Mouse (Mus musculus) right cerebral cortex, postnatal 4 days (tissue): ENCODE measurements around the gene Gzmg.
"Not testable (repeated sequence)": the region's sequence is repeated elsewhere in the genome, so short reads cannot be mapped to it uniquely, and the experiment has no call there.

Source experiments
- DNase-seq: peaks from one replicate; pipeline ENCODE4 v3.0.0-alpha.2; 2022

Gzmg gene

DNA sequence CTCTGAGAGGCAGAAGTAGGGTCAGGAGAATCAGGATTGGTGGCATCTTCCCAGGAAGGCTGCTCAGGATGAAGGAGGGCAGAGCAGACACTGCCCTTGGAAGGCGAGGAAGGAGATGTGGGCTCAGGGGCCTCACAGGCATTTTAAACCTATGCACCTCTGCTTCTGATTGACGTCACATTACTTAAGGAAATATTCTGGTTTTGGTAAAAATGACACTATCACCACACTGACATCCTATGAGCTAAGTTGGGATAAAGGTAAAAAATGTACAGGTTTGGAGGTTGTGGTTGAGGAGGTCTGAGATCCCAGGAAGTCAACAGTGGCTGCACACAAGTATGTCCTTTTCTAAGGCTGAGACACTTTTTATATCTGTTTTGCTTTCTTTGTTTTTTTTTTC is at the start of gene Gzmg:
Gzmg (minus strand) TSS at position 101 of the 400 bp plus-strand sequence.
- not testable (repeated sequence) for DNase-seq

DNA sequence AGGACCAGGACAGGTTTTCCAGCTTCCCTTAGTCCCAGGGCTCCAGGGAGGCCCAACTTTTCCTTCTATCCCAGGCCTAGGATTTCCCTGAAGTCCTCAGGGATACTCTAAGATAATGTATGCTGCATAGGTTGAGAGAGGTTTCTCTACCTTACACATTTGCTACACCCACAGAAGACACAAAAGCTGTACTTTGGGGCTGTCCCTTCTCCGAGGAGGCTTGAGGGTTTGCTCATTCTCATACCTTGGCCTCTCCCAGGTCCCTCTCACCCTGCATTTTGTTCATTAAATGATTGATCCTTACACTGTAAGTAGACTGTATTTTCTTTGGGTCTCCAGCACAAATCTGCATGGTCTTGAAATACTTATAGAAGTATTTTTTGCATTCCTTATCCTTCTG is 46.2 kb upstream of the Gzmg start:
- no peak for DNase-seq

DNA sequence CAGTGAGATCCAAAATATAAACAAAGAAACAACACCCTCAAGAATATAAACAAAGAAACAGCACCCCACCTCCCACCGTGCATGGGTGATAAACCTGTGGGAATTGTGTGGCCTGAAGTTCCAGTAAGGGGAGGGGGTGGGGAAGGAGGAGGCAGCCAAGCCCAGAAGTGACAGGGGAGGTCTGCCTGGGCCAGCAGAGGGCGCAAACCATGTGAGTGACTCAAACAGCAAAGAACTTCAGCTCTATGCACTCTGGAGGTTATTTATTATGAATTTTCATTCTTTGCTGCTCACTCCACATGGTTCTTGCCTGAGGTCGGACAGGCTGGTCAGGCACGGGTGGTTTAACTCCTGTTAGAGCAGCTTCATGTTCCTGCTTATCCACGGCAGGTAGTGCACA is 45.6 kb upstream of the Gzmg start:
- peak; percentile 30 for DNase-seq

DNA sequence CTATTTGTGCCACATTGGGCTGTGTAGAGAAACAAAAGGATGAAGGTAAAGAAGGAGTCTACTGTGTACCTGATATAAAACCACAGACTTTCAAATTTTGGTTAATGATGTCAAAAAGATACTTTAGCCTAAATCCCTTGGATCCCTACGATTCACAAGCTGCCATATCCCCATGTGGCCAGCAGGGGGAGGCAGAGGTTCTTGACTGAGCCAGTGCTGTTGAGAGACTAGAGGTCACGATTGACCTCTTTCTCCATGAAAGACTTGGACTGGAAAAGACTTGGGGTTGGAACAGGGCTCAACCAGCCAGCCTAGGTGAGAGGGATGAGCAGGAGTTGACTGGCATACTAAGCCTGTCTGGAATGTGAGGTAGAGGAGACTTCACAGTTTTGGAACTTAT is 44.6 kb upstream of the Gzmg start:
- DNase-seq, result peak; percentile 61

DNA sequence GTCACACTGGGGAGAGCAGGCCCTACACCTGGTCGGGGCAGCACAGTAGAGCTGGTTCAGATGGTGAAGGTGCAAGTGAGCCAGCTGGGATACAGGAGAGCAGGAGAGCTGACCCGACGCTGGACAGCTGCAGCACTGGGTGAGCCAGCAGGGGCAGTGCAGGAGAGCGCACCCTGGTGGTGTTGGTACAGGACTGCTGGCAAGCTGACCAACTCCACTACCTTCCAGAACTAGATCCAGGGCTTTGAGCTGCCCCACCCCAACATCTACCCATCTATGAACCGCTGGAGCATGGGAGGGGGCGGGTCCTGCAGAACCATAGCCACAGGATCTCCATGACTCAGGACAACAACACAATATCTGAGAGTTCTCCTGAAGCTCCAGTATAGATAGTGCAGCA is 27.6 kb upstream of the Gzmg start:
- no peak for DNase-seq

DNA sequence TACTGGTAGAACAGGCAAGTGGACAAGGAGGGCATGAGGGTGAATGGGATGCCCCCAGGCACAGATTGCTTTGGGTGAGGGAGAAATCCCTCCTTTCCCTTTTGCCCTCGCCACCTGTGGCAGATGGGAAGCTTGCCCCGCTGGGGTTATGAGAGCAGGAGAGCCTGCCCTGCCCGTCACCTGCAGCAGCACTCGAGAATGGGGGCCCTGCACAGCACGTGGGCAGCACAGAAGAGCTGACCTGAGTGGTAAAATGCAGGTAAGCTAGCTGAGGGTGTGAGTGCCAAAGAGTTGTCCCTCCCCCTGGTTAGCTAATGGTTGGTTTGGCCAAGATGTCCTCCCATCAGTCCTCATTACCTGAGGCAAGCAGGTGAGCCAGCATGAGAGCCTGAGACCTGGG is 27.1 kb upstream of the Gzmg start:
- no peak for DNase-seq

DNA sequence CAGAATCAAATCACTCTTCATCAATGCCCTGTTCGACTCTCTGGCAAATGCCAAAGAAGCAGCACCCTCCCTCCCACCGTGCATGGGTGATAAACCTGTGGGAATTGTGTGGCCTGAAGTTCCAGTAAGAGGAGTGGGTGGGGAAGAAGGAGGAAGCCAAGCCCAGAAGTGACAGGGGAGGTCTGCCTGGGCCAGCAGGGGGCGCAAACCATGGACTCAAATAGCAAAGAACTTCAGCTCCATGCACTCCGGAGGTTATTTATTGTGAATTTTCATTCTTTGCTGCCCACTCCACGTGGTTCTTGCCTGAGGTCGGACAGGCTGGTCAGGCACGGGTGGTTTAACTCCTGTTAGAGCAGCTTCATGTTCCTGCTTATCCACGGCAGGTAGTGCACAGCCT is 18.3 kb upstream of the Gzmg start:
- DNase-seq, result peak; percentile 54

DNA sequence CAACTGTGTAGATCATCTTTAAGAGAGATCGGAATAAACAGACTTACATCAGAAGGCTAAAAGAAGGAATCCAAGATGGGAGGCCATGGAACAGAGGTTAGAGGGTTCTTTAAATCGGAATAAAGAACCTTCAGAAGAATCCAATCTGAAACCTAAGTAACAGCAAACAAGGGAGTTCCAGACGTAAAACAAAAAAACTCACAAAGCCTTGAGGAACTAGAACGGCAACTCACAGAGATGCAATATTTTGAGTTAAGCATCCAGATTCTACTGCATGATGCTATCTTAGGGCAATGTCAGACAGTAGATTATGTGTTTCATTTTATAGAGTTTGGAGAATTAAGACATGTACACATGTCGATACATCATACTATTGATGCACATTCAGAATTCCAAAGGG is 15.1 kb upstream of the Gzmg start, which contains the start of gene Gzmn:
Gzmn (minus strand) TSS at position 101 of the 400 bp plus-strand sequence.
- DNase-seq, result no peak

DNA sequence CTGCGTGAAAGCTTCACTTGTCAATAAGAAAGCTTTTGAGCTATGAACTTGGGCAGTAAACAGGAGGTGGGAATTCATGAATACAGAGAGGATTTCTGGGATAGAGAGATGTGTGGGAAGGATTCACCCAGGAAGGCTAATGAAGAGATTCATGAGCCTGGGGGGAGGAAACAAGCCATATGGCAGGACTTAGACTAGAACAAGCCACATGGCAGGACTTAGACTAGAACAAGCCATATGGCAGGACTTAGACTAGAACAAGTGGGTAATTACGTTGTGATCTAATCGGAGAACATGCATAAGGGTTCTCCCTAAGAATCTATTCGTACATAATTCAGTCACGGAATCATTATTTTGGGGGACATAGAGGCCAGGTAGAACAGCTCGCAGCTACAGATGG is 14.0 kb upstream of the Gzmg start:
- DNase-seq, result no peak

DNA sequence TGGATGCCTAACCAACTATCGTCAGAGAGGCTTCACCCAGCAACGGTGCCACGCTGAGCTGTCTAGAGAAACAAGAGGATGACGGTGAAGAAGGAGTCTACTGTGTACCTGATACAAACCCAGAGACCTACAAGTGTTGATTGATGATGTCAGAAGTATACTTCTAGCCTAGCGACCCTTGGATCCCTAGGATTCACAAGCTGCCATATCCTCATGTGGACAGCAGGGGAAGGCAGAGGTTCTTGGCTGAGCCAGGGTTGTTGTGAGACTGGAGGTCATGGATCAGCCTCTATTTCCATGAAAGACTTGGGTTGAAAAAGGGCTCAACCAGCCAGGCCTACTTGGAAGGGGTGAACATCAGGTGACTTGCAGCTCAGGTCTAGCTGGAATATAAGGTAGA is 13.4 kb upstream of the Gzmg start:
- DNase-seq, result no peak

DNA sequence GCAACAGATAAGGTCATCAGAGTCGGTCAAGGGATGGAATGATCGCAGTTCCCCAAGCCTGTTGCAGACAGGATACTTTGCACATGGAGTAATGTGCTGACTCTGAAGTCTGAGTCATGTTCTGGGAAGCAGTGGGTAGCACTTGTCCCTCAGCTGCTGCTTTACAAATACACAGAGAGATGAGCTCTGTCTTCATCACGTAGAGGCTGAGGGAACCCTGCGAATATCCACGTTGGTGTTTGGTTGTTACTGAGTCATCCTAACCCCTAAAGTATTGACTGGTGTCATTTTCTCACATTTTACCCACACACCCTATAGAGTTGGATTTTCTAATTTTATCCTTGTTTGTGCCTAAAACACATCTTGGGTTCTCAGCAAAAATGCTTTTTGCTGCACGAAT is 8.6 kb upstream of the Gzmg start:
- no peak for DNase-seq

DNA sequence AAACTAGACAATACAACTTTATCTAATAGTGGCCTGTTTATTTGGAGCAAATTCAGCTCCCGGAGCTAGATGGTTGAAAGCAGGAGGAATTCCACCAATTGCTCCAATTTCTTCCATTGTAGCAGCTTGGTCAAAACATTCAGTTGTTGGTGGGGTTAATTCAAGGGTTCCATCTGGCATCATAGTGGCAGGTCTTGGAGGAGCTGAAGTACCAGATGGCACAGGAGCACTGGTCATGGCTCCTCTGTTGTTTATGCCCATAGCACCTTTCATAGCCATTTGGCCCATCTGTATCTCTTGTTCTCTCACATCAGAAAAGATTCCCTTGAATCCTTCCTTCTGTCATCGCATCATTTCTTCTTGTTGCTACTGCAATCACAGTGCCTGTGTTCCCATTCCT is 2.7 kb upstream of the Gzmg start:
- no peak for DNase-seq

DNA sequence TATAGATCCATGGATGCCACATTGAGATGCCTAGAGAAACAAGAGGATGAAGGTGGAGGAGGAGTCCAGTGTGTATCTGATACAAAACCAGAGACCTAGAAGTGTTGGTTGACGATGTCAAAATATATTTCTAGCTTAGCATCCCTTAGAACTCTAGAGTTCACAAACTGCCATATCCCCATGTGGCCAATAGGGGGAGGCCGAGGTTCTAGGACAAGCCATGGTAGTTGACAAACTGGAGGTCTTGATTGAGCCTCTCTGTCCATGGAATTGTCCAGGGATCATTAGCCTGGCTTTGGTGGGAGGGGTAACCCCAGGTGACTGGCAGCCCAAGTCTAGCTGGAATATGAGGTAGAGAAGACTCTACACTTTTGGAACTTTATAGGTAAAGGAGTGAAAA is 4.0 kb downstream of the Gzmg start:
- no peak for DNase-seq

DNA sequence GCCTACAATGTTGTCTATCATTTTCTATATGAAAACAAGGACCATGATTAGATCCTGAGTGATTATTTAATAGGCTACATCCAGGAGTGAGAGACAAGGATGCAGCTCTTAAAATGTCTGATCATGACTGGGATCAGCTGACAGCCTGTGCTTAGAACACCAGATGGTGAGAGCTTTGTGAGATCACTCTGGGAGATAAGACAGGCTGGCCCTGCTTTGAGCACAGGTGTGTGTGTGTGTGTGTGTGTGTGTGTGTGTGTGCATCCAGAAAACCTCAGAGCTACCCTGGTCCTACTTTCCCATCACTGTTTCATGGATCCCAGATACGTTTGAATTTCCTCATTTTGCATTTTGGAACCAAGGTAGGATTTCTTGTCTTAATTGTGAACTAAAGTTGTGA is 25.7 kb downstream of the Gzmg start:
- not testable (repeated sequence) for DNase-seq

DNA sequence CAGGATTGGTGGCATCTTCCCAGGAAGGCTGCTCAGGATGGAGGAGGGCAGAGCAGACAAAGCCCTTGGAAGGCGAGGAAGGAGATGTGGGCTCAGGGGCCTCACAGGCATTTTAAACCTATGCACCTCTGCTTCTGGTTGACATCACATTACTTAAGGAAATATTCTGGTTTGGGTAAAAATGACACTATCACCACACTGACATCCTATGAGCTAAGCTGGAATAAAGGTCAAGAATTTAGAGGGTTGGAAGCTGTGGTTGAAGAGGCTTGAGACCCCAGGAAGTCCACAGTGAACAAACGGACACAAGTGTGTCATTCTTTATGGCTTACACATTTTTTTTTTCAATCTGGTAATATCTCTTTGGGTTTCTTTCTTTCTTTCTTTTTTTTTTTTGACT is 26.9 kb downstream of the Gzmg start, which contains the start of gene Gzmd:
Gzmd (minus strand) TSS at position 101 of the 400 bp plus-strand sequence.
- DNase-seq, result not testable (repeated sequence)

DNA sequence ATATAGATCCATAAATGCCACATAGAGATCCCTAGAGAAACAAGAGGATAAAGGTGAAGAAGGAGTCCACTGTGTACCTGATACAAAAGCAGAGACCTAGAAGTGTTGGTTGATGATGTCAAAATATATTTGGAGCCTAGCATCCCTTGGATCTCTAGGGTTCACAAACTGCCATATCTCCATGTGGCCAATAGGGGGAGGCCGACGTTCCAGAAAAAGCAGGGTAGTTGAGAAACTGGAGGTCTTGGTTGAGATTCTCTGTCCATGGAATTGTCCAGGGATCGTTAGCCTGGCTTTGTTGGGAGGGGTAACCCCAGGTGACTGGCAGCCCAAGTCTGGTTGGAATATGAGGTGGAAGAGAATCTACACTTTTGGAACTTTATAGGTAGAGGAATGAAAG is 31.0 kb downstream of the Gzmg start:
- no peak for DNase-seq

DNA sequence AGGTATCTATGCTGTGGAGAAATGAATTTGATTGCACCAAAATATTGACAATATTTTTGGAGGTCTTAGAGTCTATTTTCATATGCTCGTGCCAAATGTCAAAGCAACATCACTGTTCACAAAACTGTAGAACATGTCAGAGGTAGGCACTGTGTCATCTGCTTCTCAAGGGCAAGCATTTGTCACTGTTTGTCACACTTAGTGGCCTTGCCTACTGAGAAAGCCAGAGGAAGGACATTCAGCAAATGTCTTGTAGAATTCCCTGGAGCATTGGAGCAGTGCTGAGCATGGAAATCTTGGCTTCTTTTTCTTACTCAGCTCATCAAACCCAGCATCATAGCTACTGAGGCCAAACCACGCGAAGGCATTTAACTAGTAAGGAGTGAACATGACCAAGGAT is 35.9 kb downstream of the Gzmg start:
- no peak for DNase-seq

DNA sequence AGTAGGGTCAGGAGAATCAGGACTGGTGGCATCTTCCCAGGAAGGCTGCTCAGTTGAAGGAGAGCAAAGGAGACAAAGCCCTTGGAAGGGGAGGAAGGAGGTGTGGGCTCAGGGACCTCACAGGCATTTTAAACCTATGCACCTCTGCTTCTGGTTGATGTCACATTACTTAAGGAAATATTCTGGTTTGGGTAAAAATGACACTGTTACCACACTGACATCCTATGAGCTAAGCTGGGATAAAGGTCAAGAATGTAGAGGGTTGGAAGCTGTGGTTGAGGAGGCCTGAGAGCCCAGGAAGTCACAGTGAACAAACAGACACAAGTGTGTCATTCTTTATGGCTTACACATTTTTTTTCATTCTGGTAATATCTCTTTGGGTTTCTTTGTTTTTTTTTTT is 38.9 kb downstream of the Gzmg start, which contains the start of gene Gzme:
Gzme (minus strand) TSS at position 101 of the 400 bp plus-strand sequence.
- DNase-seq, result no peak

DNA sequence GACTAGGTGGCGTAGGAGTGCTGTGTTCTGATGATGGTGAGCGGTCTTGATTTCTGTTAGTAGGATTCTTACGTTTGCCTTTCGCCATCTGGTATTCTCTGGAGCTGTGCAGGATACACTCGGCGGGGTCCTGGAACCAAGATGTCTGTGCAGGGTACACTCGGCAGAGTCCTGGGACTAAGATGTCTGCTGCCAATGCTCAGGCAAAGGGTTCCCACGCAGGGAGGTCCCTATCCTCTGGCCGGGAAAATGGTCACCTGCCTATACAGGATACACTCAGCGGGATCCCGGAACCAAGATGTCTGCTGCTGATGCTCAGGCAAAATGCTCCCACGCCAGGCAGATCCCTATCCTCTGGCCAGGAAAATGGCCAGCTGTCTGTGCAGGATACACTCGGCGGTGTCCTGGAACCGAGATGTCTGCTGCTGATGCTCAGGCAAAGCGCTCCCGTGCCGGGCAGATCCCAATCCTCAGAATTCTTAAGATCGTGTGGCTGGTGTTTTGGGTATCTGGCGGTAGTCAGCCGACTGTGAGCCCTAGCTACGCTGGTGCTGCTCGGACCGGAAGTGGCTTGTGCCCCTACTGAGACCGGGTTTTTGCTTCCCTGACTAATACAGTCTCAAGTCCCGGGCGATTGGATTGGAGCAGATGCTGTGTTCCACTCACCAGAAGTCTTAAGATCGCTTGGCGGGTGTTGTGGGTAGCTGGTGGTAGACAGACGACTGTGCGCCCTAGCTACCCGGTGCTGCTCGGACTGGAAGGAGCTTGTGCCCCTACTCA is 43.7 kb downstream of the Gzmg start:
- not testable (repeated sequence) for DNase-seq
